Mouse (Mus musculus) stomach, embryonic 15.5 days (tissue): ENCODE data around the gene Slc25a44. TPM values are rescaled to one million over a fixed set of nuclear protein-coding genes. Genes with fewer than 3 reads are reported as not detected.

Source experiments
- microRNA-seq: library from miRNA; unstranded; fragments of <30 nt; microRNA quantifications from one replicate; pipeline ENCODE4, GENCODE M21; 2016
- polyA plus RNA-seq: library from polyadenylated mRNA; unstranded; fragments of >200 nt; fragmentation: Nextera tagmentation; extraction: Ambion mirVana; gene quantifications from 2 replicates; pipeline ENCODE4 v1.2.1, GENCODE M21; 2015

Slc25a44 gene
- polyA plus RNA-seq, 1 experiment from 2014 or later = 15.7 TPM

Small RNAs within 50 kb of the gene (microRNA-seq; reads per million reads assigned to microRNA genes)
- not detected for gene Mir7011

Other genes with a start within 250 kb of the Slc25a44 start
- 4.2 and 8.2 TPM in 2 replicates for gene Rhbg, start 170.4 kb downstream of the Slc25a44 start, polyA plus RNA-seq
- gene Gm38392, start 137.9 kb downstream of the Slc25a44 start, polyA plus RNA-seq = 0.35 and 1.4 TPM in 2 replicates
- 13.4 and 14.0 TPM in 2 replicates for gene Tsacc, start 128.1 kb downstream of the Slc25a44 start, polyA plus RNA-seq
- gene Cct3, start 128.0 kb downstream of the Slc25a44 start, polyA plus RNA-seq = 451 and 489 TPM in 2 replicates
- 182 and 197 TPM in 2 replicates for gene Glmp, start 100.1 kb downstream of the Slc25a44 start, polyA plus RNA-seq
- 21.6 and 30.6 TPM in 2 replicates for gene Tmem79, start 89.0 kb downstream of the Slc25a44 start, polyA plus RNA-seq
- gene Smg5, start 88.9 kb downstream of the Slc25a44 start, polyA plus RNA-seq = 48.5 and 51.1 TPM in 2 replicates
- gene Paqr6, start 60.6 kb downstream of the Slc25a44 start, polyA plus RNA-seq = 9.9 and 13.3 TPM in 2 replicates
- 1.8 and 4.1 TPM in 2 replicates for gene Bglap3, start 52.4 kb downstream of the Slc25a44 start, polyA plus RNA-seq
- gene Bglap2, start 46.4 kb downstream of the Slc25a44 start, polyA plus RNA-seq = 0.35 and 1.6 TPM in 2 replicates
- gene Bglap, start 40.7 kb downstream of the Slc25a44 start, polyA plus RNA-seq = 0.58 TPM in 1 of 2 replicates, not detected in the other
- gene Pmf1, start 14.8 kb downstream of the Slc25a44 start, polyA plus RNA-seq = 115 and 118 TPM in 2 replicates
- gene Sema4a, start 36.0 kb upstream of the Slc25a44 start, polyA plus RNA-seq = 22.3 and 25.1 TPM in 2 replicates
- 179 and 214 TPM in 2 replicates for gene Lmna, start 84.8 kb upstream of the Slc25a44 start, polyA plus RNA-seq
- gene Mex3a, start 107.3 kb upstream of the Slc25a44 start, polyA plus RNA-seq = 11.9 and 12.1 TPM in 2 replicates
- 86.9 and 90.6 TPM in 2 replicates for gene Rab25, start 123.2 kb upstream of the Slc25a44 start, polyA plus RNA-seq
- 193 and 198 TPM in 2 replicates for gene Lamtor2, start 127.9 kb upstream of the Slc25a44 start, polyA plus RNA-seq
- 40.2 and 40.9 TPM in 2 replicates for gene Ubqln4, start 128.6 kb upstream of the Slc25a44 start, polyA plus RNA-seq
- gene Ssr2, start 150.7 kb upstream of the Slc25a44 start, polyA plus RNA-seq = 339 and 359 TPM in 2 replicates
- gene Arhgef2, start 180.8 kb upstream of the Slc25a44 start, polyA plus RNA-seq = 77.1 and 78.7 TPM in 2 replicates
- gene Rxfp4, start 228.0 kb upstream of the Slc25a44 start, polyA plus RNA-seq = not detected in 2 replicates